Mouse (Mus musculus): ENCODE measurements around the gene Blmh.

Blmh gene

DNA sequence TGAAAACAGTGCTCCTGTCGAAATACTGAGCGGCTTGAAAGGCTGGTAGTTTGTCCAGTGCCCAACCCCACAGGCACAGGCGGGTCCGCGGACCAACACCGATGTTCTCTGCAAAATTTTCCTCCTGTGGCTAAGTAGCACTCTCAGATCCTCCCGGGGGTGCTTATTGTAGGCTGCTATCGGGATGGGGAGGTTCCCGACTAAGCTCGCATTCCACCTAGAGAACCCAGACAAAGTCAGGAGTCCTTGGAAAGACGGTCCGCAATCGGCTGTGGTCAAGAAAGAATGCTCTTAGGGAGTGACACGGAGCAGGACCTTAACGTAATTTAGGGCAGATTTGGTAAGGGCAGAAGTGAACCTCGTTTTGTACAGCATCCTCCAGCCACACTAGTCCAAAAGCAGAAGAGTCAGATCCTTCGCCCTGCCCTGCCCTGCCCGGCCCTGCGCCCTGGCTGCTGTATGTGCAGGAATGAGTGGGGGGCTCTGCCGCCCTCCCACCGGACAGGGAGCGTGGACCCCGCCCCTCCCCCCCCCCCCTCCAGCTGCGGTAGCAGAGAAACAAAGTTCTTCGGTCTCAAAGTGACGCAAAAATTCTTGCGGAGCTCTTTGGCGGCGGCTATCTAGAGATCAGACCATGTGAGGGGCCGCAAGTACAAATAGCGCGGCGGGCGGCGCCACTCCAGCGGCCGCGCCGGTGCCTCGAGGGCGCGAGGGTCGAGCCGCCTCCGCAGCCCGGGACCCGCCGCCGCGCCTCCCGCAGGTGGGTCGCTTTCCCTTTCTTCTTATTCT is 73.5 kb downstream of the Blmh start, which contains the start of gene Slc6a4:
Slc6a4 (plus strand) TSS at position 688 of the 789 bp plus-strand sequence.
- no peak for DNase-seq (ENCODE audit: low read depth, low spot score)

DNA sequence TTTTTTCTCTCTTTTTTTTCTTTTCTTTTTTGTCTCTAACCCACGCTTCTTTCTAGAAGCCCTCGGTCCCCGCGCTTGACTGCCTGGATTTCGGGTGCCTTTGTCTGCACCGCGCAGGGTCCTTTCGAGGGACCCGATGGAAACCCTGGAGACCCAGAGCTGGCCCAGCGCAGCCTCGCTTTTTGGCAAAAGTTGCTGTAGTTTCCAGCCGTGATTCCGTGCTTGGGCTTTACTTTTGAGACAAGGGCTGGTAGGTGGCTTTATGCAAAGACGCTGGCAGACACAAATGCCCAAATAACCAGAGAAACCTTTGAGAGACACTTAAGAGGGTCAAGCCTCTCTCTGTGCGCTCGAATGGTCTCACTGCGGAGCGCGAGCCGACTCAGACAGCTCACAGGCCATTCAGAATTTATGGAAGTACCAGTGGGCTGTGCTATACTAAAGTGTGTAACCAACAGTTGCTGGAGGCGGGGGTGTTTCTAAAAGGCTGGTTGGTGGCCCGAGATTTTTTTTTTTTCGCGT is 74.2 kb downstream of the Blmh start:
- no peak for DNase-seq (ENCODE audit: low read depth, low spot score)

DNA sequence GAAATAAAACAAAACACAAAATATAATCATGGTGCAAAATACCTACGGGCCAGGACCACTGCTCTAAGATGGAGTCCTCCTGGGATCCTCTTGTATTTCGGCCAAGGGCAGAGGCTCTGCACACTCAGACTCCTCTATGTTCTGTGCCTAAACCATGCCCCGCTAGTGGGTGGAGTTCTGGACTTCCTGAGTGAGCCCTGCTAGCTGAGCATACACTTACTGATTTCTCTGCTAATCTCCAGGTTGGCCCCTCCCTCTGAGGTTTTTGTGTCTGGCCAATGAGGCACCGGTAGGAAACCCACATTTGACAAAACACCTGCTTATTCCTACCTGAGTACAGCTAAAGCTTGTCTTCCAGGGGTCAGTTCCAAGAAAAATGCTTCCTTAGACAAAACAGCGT is 76.1 kb downstream of the Blmh start:
- DNase-seq (ENCODE audit: low read depth, low spot score): no peak

DNA sequence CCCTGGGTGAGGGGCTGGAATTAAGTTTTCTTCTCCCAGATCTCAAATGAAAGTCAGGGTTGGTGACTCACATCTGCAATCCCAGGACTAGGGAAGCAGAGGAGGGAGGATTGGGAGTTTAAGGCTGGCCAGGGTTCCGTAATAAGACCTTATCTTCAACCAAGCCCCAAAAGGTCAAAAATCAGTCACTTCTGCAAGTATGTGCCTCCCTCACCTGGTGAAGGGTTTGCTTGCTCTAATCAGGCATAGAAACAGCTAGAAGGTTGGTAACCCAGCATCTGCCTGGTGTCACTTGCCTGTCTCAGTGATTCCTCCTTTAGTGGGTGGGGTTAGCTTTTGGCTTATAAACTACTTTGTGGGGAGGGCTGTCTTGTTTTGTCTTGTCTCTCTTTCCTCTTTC is 77.8 kb downstream of the Blmh start:
- no peak for DNase-seq (ENCODE audit: low read depth, low spot score)

DNA sequence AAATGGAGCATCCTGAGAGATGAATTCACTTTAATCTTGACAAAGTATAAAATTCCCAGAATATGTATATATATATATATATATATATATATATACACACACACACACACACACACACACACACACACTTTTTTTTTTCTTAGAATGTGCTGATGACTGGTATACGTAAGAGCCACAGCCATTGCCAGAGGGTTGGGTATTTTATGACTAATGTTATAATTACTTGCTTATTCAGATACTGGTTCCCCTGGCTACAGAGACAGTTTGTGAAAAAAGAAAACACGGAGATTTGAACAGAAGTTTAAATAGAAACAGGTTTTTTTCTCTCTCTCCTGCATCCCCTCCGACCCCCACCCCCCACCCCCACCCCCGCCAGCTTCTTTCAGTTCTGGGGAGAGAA is 81.3 kb downstream of the Blmh start:
- DNase-seq (ENCODE audit: low read depth, low spot score): no peak

DNA sequence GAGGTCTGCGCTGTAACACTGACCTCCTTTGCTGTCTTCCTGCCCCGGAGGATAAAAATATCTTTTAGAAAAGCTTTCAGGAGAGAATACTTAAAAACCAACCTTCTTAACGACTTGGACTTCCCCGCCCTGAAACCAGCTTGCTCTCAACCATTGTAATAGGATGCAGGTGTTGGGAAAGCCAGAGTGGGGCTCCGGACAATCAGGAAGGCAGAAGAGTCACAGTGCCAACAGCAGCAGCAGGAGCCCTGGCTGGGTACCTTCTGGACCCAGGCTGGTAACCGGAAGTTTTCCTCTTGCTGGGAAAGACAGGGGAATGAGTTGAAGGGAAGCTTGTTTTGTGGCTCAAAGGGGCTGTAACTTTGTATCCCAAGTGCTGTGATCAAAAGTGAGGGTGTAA is 82.0 kb downstream of the Blmh start:
- DNase-seq (ENCODE audit: low read depth, low spot score): no peak

DNA sequence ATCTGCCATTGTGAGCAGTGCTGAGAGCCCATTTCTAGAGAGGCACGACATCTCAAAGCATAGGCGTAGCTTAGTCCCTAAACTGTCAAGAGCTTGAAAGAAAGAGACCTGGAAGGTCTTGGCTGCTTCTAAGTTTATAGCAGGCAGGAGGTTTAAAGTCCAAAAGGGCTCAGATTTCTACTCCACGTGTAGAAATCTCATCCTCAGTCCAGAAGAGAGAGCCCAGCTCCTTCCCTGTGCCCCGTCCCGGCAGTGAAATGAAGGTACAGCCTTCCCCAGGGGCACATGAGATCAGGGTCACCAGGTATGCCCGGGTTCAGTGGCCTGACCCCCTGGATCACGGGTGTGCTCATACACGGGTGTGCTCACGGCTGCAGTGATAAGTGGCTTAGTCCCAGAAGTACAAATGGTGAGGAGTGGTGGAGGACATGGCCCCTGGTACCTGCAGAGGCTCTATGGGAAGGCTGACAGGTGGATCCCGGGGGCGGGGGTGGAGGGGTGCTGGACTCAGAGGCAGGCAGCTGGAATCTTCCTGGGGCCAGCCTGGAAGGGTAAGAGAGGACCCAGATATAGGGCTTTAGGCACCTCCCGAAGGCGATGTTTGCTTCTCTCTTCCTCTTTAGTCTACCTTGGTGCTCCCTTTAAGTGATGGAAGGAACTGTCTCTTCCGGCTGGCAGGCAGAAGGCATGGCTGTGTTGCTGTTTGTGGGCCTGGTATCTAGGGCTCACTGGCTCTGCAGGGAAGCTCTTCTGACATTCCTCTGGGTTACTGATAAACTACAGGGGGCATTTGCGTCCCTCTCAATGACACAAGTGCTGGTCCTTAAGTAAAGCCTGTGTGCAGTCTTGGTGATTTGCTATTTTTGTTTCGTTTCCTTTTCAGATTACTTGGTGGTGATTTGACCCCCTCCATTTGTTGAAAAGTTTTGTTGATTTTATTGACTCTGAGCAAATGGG is 84.7 kb downstream of the Blmh start:
- DNase-seq (ENCODE audit: low read depth, low spot score): no peak

DNA sequence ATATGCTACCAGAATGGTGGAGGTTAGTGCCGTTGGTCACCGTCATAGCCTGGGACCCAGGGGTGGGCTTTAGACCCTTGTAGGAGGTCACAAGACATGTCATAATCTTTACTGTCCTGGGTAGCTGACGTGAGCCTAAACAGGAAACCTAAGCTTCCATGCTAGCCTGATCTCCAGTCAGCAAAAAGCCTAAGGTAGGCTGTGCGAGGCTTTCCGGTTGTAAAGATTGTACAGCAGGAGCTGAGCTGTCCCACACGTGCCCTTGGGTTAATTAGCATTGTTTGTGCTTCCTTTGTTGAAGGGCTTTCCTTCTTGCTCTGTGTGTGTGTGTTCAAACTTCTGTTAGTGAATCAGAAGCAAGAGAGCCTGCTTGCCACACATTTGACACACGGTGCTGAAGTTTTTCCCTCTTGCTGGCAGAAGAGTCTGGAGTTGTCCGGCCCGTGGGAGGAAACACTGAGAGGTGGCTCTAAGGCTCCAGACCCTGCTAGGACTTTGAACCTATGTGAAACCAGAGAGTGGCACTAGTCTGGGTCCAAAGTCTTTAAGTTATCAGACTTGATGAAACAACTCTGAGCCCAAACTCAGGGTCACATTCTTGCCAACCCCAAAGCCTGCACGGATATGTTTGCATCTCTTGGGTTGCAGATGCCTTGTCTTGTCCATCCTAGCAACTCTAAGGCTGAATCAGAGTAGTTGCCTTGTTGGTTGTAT is 86.3 kb downstream of the Blmh start:
- DNase-seq (ENCODE audit: low read depth, low spot score): no peak

DNA sequence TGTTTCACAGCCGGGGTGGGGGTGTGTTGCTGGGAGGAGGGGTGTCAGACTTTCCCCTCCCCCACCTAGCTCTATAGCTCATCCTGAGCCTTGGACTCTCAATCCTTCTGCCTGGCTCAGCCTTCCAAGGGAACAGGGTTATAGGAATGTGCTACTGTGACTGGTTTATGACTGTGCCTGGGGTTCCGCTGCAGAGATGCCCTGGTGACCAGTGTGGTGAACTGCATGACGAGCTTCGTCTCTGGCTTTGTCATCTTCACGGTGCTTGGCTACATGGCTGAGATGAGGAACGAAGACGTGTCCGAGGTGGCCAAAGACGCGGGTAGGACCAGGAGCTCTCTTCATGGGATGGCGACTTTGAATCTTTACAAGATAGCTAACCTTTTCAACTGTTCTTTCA is 93.4 kb downstream of the Blmh start:
- no peak for DNase-seq (ENCODE audit: low read depth, low spot score)

DNA sequence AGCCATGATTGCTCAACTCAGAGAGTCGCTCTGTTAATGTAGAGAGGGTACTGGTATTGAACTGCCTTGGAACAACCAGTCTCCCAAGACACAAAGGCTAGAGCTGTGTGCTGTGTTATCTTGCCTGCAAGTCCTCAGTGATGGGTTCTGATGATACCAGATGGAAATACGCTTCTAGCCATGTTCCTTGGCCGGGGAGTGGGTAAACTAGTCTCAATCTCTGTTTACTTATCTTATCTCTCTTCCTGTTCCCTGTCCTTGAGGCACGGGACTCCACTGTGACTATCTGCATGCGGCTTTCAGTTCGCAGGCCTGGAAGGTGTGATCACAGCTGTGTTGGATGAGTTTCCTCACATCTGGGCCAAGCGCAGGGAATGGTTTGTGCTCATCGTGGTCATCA is 94.9 kb downstream of the Blmh start:
- DNase-seq (ENCODE audit: low read depth, low spot score): no peak

DNA sequence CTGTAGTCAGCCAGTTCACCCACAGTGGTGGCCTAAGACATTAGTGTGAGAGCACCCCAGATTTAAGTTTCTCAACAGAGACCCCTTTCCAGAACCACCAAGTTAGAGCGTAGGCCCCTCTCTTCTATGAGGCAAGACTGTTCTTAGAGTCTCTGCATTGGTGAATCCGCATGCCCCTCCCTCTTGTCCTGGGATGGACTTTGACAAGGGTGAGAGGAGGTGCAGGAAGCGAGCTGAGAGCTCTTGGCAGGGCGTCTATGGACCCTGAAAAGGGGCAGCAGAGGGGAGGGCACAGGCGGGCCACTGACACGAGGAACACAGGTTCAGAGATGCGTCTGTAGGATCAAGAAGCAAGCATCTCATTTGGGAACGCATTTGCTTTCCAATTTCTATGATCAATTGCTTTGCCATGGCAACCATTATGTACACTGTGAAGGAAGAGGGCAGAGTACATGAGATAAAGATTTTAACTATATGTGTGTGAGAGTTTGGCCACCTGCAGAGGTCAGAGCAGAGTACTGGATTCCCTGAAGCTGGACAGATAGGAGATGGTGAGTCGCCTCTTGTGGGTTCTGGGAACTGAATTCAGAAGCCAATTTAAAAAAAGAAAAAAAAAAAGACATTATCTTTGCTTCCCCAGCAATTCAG is 97.3 kb downstream of the Blmh start:
- DNase-seq (ENCODE audit: low read depth, low spot score): no peak

DNA sequence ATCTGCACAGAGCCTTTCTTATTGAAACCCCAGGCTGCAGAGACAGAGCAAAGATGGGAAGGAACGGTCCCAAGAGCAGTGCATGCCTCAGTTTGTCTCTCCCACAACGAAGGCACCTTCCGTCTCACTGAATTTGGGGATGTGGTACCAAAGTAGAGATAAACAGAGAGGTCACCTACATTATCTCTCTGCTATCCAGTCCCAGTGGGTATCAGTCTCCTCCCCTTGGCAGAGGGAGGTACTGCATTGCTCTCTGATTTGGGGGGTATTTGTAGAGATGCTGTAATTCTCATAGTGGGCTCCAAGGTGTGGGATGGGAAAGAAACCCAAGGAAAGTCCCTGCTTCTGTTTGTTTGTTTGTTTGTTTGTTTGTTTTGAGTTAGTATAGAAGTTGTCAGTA is 102.0 kb downstream of the Blmh start:
- DNase-seq (ENCODE audit: low read depth, low spot score): no peak

DNA sequence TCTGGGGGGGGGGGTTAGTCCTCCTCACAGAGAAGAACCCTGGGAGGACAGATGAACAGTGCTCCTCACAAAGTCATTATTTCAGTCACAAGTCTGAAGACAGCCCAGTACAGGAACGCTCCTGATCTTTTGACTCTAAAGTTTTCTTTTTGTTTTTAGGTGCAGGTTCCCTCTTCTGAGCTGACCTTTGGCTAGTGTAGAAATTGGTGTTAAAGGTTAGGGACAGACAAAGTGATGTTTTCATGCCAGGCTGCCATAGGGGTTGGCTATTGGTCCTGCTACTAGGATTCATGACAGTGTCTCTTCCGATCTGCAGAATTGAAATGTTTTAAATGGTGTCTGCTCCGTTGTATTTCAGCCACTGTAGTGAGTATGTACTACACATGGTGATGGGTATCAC is 103.5 kb downstream of the Blmh start:
- no peak for DNase-seq (ENCODE audit: low read depth, low spot score)

DNA sequence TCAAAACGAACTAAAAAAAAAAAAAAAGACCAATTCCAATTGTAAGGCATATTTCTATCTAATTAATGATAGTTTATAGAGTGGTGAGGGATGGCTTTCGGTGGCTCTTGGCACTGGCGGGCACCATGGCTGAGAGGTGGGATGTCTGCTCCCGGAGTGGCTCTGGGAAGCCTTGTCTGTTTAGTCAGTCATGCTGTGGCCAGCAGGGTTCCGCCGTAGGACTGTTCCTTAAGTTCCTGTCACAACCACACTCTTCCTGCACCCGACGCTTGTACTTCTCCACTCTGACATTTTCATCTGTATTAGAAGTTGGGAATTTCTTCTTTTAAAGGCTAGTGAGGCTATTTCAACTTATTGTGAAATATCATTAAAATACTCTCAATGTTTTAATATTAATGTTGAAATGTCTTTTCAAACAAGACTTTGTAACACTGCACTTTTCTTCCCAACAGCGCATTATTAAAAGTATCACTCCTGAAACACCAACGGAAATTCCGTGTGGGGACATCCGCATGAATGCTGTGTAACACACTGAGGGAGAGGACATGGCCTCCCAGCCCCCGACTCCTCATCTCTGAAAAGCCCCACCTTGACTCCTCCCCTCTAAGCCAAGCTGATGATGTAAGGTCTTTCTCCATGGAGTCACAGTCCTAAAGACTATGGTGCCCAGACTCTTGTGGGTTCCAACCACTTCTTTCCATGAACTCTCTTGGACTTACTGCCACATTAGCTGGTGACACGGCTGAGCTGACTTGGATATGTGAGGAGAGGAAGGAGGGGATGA is 106.7 kb downstream of the Blmh start:
- DNase-seq (ENCODE audit: low read depth, low spot score): no peak

Data from skeletal muscle tissue, adult 2 months (tissue).